Mouse (Mus musculus) ES-E14 (cell line): ENCODE data around the gene Rsl1d1. TPM values are rescaled to one million over a fixed set of nuclear protein-coding genes. Genes with fewer than 3 reads are reported as not detected.

Experiments
- DNase-seq: peaks from one replicate; pipeline ENCODE4 v3.0.0-alpha.2; 2013; ENCODE audit warnings: low read depth, low spot score
- H3K27ac ChIP-seq: 2 replicates; pipeline ENCODE4 v1.5.1; 2012; ENCODE audit warnings: low read depth, mild to moderate bottlenecking, low read length, moderate library complexity, mixed read lengths; ENCODE audit not compliant: poor library complexity, insufficient read depth, severe bottlenecking
- H3K36me3 ChIP-seq: 2 replicates; pipeline ENCODE4 v1.6.1; 2012; ENCODE audit warnings: mild to moderate bottlenecking, low read length, moderate library complexity, mixed read lengths; ENCODE audit not compliant: control insufficient read depth, poor library complexity, insufficient read depth, severe bottlenecking
- H3K4me1 ChIP-seq, 2 experiments: fragments of 150-350 bp in 1 of 2; sonication (generic) in 1 of 2; 2 replicates each; pipeline ENCODE4 v1.6.1; 2012; ENCODE audit warnings: low read length in 2 of 2, mild to moderate bottlenecking in 1 of 2, mixed read lengths in 1 of 2; ENCODE audit not compliant: control insufficient read depth in 2 of 2, insufficient read depth in 2 of 2, poor library complexity in 1 of 2
- H3K4me3 ChIP-seq, 2 experiments: fragments of 150-350 bp in 1 of 2; sonication (generic) in 1 of 2; 2 replicates each; pipeline ENCODE4 v1.5.1; 2012; ENCODE audit warnings: low read length in 2 of 2, low read depth in 1 of 2, mild to moderate bottlenecking in 1 of 2, mixed read lengths in 1 of 2; ENCODE audit not compliant: insufficient read depth in 1 of 2, poor library complexity in 1 of 2, severe bottlenecking in 1 of 2
- H3K9ac ChIP-seq: 2 replicates; pipeline ENCODE4 v1.6.1; 2012; ENCODE audit warnings: low read depth, mild to moderate bottlenecking, low read length, mixed read lengths; ENCODE audit not compliant: poor library complexity, insufficient read depth, severe bottlenecking
- H3K9me3 ChIP-seq: fragments of 150-350 bp; sonication (generic); 2 replicates; pipeline ENCODE4 v1.6.1; 2012; ENCODE audit warnings: low read depth, mild to moderate bottlenecking, low read length; ENCODE audit not compliant: control insufficient read depth, insufficient read depth
- CHD2 ChIP-seq: IDR thresholded peaks from 2 replicates; pipeline ENCODE4 v1.6.1; 2014; ENCODE audit warnings: mild to moderate bottlenecking, low read depth, low read length, inconsistent platforms
- HCFC1 ChIP-seq: IDR thresholded peaks from 2 replicates; pipeline ENCODE4 v1.6.1; 2012; ENCODE audit warnings: low read length, inconsistent platforms, borderline replicate concordance; ENCODE audit not compliant: insufficient read depth
- MAFK ChIP-seq: IDR thresholded peaks from 2 replicates; pipeline ENCODE4 v1.6.1; 2014; ENCODE audit warnings: mild to moderate bottlenecking, low read depth, low read length, inconsistent platforms; ENCODE audit not compliant: insufficient read depth
- ZC3H11A ChIP-seq: IDR thresholded peaks from 2 replicates; pipeline ENCODE4 v1.6.1; 2012; ENCODE audit warnings: low read depth, mild to moderate bottlenecking, inconsistent platforms, low read length, borderline replicate concordance
- ZNF384 ChIP-seq: IDR thresholded peaks from 2 replicates; pipeline ENCODE4 v1.6.1; 2012; ENCODE audit warnings: low read depth, low read length, inconsistent platforms
- in situ Hi-C, 2 experiments: fragments of 600-800 bp; cut with MboI; formaldehyde crosslinking; loops; one replicate each; pipeline ENCODE4 v1.15.1; 2025; ENCODE audit warnings: low sequenced_read_pairs in 2 of 2, inconsistent platforms in 1 of 2; ENCODE audit not compliant: unreplicated experiment in 2 of 2
- total RNA-seq: library from RNA; depleted of rRNA; stranded (reverse); fragments of 300-350 nt; gene quantifications from 2 replicates; pipeline ENCODE4 v1.2.3, GENCODE M21; 2012

Gene Rsl1d1
- total RNA-seq, 1 experiment: 203 TPM

GRCm38 (mm10) chr16:11176208-11176883, 26.8 kb downstream of the Rsl1d1 start, which contains the start of gene Zc3h7a:
Gene Zc3h7a (minus strand): TSS chr16:11176393.
- Histone ChIP-seq H3K9me3 (no peaks in the 10 kb centered on the region), H3K27ac (no peak within 1 kb of the TSS), H3K4me1 (peaks cover 2 to 5% of the 10 kb centered on the region in 2 experiments; a peak in 2 of 4 replicates), H3K36me3 (no peaks in the 10 kb centered on the region), H3K4me3 (peak within 1 kb of the TSS; percentile 82 to 87), H3K9ac (peak within 1 kb of the TSS; percentile 89)
- TF ChIP-seq CHD2 (no peak), HCFC1 (peak; percentile 51; the same call in 1 of the 2 replicates), ZC3H11A (peak; percentile 12; the same call in 1 of the 2 replicates), ZNF384 (no peak)
- DNase-seq: peak; percentile 58
- in situ Hi-C loops: no loop called here

GRCm38 (mm10) chr16:11175489-11176207, 27.5 kb downstream of the Rsl1d1 start:
- H3K36me3 ChIP-seq: no peaks in the 10 kb centered on the region
- H3K4me3 ChIP-seq: peak overlapping the region; percentile 82 to 87
- no peaks in the 10 kb centered on the region for H3K9me3 ChIP-seq
- H3K4me1 ChIP-seq: peaks cover 2 to 5% of the 10 kb centered on the region in 2 experiments; a peak in 2 of 4 replicates
- peak; percentile 43 for DNase-seq
- no peak overlapping the region for H3K27ac ChIP-seq
- peak overlapping the region; percentile 89 for H3K9ac ChIP-seq
- TF ChIP-seq ZC3H11A (no peak), ZNF384 (no peak), MAFK (no peak), HCFC1 (no peak), CHD2 (no peak)
- in situ Hi-C loops: no loop called here

- Histone ChIP-seq H3K36me3 (no peaks in the 10 kb centered on the region), H3K27ac (no peak overlapping the region), H3K9me3 (no peaks in the 10 kb centered on the region), H3K4me3 (peak overlapping the region; percentile 82 to 87), H3K9ac (peak overlapping the region; percentile 89), H3K4me1 (peaks cover 2 to 5% of the 10 kb centered on the region in 2 experiments; a peak in 2 of 4 replicates)
- TF ChIP-seq ZNF384 (no peak), ZC3H11A (no peak), CHD2 (no peak), HCFC1 (no peak), MAFK (no peak)
- in situ Hi-C loops: no loop called here
- DNase-seq: no peak
Measured at GRCm38 (mm10) chr16:11175100-11175488, 28.0 kb downstream of the Rsl1d1 start.

DNA sequence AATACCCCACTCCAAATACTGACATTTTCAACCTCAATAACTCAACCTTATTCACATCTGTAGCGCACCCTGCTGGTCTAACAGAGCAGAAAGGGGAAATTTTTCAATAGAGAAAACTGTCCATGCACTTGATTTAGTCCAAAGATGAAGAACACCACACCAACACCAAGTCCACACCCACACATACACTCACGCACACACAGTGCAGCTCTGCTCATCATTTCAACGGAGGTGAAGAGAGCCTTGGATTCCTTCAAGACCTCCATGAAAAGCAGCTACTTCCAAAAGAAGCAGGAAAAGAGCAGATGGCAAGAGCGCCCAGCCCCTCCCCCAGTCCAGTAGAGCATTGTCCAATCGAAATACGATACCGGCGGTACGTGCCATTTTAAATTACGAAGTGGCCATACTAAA, 28.5 kb downstream of the Rsl1d1 start:
- Histone ChIP-seq H3K4me3 (peak overlapping the region; percentile 82 to 87), H3K27ac (no peak overlapping the region), H3K9ac (peak overlapping the region; percentile 54; the same call in 1 of the 2 replicates), H3K4me1 (peaks cover 2 to 5% of the 10 kb centered on the region in 2 experiments; a peak in 2 of 4 replicates), H3K36me3 (no peaks in the 10 kb centered on the region), H3K9me3 (no peaks in the 10 kb centered on the region)
- TF ChIP-seq ZNF384: no peak
- TF ChIP-seq ZC3H11A: no peak
- TF ChIP-seq CHD2: no peak
- no peak for TF ChIP-seq MAFK
- no peak for TF ChIP-seq HCFC1
- peak; percentile 33 for DNase-seq
- in situ Hi-C loops: no loop called here
